Mouse (Mus musculus) bone marrow macrophage, adult 2 months (primary cell): Measurements from ENCODE around the gene B4galt4. TPM values are rescaled to one million over a fixed set of nuclear protein-coding genes. Genes with fewer than 3 reads are reported as not detected.
A peak's percentile ranks its signal among the peaks of the same experiment; 100 is the strongest.

Source experiments
- H3K27ac ChIP-seq: 2 replicates; pipeline ENCODE4 v1.5.1; 2012; ENCODE audit warnings: low read depth, low read length; ENCODE audit not compliant: insufficient read depth
- H3K4me1 ChIP-seq: 2 replicates; pipeline ENCODE4 v1.6.1; 2012; ENCODE audit warnings: low read length; ENCODE audit not compliant: control insufficient read depth, insufficient read depth
- H3K4me3 ChIP-seq: 2 replicates; pipeline ENCODE4 v1.5.1; 2012; ENCODE audit warnings: mild to moderate bottlenecking, low read length, moderate library complexity; ENCODE audit not compliant: insufficient read depth
- CTCF ChIP-seq: IDR thresholded peaks from 2 replicates; pipeline ENCODE4 v1.5.1; 2012; ENCODE audit warnings: low read depth, mild to moderate bottlenecking, low read length, moderate library complexity
- POLR2A ChIP-seq: IDR thresholded peaks from 2 replicates; pipeline ENCODE4 v1.6.1; 2012; ENCODE audit warnings: mild to moderate bottlenecking, low read depth, low read length, borderline replicate concordance
- polyA plus RNA-seq: library from polyadenylated mRNA; stranded (reverse); fragments of >200 nt; gene quantifications from 2 replicates; pipeline ENCODE4 v1.2.4, GENCODE M21; 2012; ENCODE audit not compliant: missing spikeins, insufficient read depth, insufficient read length

The B4galt4 gene
- polyA plus RNA-seq, 1 experiment: 9.8 TPM

DNA sequence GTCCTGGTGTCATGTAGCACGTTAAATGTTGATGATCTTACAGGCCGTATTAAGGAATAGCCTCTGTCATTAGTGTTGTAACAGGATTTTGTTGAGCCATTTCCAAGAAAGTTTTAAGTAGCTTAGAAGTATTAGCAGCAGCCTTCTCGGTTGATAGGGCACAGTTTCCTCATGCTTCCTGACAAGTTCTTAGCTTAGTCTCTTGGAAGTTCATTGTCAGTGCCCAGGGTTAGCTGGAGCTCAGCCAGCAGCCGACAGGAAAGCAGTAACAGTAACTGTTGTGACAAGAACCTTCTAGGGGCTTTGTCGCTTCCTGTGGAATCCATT lies 14.1 kb downstream of the B4galt4 start:
- Histone ChIP-seq H3K4me1 (peaks cover 34% of the 10 kb centered on the region), H3K27ac (no peak overlapping the region), H3K4me3 (no peak overlapping the region)
- no peak for TF ChIP-seq POLR2A
- no peak for TF ChIP-seq CTCF

DNA sequence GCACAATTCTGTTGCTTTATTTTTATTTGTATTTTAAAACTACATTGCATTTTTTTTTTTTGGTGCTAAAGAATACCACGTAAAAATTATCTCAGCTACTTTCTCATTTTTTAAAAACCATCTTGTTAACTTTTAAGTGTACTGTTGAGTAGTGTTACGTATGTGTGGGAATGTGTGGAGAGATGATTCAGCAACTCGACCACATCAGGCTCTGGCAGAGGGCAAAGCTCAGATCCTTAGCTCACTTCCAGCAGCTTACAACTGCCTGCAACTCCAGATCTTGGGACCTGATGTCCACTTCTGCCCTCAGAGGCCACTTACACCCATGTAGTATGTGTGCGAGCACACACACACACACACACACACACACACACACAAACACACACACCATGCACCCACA lies 14.5 kb downstream of the B4galt4 start:
- TF ChIP-seq POLR2A (no peak), CTCF (no peak)
- no peak overlapping the region for H3K27ac ChIP-seq
- peaks cover 38% of the 10 kb centered on the region for H3K4me1 ChIP-seq
- H3K4me3 ChIP-seq: no peak overlapping the region

DNA sequence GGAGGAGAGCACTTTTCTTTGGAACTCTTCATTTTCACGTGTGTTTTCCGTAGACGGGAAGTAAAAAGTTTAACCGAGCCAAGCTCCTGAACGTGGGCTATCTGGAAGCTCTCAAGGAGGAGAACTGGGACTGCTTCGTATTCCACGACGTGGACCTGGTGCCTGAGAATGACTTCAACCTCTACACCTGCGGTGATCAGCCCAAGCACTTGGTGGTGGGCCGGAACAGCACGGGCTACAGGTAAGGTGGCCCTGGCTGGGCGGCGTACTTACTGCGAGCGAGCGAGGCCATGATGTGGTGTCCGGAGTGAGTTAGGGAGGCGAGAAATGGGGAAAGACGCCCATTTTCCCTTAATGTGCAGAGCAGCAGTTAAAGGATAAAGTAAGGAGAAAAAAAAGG lies 15.6 kb downstream of the B4galt4 start:
- Histone ChIP-seq H3K27ac (no peak overlapping the region), H3K4me3 (no peak overlapping the region), H3K4me1 (peaks cover 49% of the 10 kb centered on the region)
- no peak for TF ChIP-seq POLR2A
- no peak for TF ChIP-seq CTCF

DNA sequence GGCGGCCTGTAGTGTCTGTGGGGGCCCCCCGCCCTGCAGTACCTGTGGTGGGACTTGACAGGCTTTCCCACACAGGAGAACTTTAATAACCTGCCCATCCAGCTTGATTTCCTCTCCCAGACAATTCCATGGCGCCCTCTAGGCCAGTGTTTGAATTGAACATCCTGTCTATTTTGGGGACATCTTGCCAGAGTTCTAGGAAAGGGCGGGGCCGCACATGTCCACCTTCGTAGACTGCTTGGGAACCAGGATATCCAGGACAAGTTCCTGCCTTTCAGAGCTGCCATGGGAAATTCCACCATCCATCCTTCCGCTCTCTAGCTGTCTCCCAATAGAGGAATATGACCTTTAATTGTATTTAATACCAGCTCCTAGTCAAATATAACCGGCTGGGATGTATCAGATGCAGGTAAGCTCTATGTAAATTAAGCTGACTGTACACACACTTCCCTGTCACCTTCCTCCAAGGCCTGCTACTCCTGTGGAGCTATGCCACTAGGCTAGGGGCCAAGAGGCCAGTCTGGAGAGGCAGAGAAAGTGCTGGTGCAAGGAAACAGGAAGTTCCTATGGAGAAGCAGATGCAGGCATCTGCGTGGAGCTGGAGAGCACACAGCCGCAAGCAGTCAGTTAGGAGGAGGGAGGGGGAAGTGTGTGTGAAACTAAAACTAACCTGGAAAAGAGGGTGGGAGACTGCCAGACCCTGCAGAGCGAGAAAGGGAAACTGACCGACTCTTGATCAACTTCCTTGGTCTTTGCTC lies 16.2 kb downstream of the B4galt4 start:
- H3K27ac ChIP-seq: peak overlapping the region; percentile 39
- H3K4me1 ChIP-seq: peaks cover 55% of the 10 kb centered on the region
- no peak overlapping the region for H3K4me3 ChIP-seq
- no peak for TF ChIP-seq POLR2A
- peak; percentile 21; the same call in 1 of the 2 replicates for TF ChIP-seq CTCF

DNA sequence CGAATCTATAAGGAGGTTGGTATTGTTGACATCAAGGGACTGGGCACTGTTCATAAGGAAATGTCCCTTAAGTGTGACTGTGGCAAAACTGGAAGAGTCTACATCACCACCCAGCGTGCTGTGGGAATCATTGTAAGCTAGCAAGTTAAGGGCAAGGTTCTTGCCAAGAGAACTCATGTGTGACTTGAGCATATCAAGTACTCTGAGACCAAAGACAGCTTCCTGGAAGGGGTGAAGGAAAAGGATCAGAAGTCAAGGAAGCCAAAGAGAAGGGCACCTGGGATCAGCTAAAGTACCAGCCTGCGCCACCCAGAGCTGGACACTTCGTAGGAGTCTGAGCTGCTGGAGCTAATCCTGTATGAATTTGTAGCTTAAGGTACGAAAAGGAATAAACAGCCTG lies 18.2 kb downstream of the B4galt4 start:
- peak overlapping the region; percentile 47; the same call in 1 of the 2 replicates for H3K27ac ChIP-seq

DNA sequence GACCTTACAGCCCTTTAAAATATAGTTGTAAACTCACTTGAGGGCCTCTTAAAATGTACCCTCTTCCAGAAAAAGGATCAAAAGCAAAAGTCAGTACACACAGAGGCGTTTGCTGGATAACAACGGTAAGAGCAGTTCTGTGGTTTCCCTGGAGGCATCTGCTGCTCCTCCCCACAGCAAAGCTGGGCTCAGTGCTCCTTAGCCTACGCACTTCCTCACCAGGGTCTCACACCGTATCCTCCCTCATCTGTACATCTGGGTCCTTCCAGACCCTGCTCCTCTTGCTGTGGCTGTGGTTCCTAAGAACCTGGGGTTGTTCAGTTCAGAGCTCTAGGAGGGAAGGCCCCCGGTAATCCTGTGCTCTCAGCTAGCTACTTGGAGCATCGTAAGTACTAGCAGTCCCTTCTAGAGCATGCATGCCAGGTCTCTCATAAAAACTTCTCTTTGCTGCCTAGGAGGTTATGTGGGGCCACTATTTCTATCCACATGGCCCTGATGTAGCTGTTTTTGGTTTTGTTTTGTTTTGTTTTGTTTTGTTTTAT lies 18.8 kb downstream of the B4galt4 start:
- peaks cover 60% of the 10 kb centered on the region for H3K4me1 ChIP-seq
- H3K27ac ChIP-seq: peak overlapping the region; percentile 47
- no peak for TF ChIP-seq CTCF

More for the DNA sequence above, 18.2 kb downstream of the B4galt4 start:
- Histone ChIP-seq H3K4me1 (peaks cover 62% of the 10 kb centered on the region), H3K4me3 (no peak overlapping the region)
- TF ChIP-seq CTCF: no peak

DNA sequence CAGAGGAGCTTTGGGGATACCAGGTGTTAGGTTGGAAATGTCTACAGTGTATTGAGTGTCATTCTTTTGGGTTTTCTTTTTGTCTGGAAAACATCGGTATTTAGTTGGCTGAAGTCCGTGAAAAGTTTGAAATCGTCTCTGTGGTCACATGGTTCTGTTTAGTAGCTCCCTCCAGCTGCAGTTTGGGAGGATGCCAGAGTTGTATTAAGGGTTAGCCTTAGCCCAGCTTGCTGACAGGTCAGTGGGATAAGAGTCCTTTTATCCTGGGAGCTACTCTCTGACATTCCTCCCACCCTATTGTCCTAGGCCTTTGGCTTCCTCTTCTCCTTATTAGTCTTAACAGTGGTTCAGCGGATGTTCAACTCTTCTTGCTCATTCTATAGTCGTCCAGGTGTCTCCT lies 19.9 kb downstream of the B4galt4 start:
- Histone ChIP-seq H3K27ac (no peak overlapping the region), H3K4me3 (no peak overlapping the region), H3K4me1 (peaks cover 54% of the 10 kb centered on the region)
- TF ChIP-seq CTCF (no peak), POLR2A (no peak)

More for the DNA sequence above, 18.8 kb downstream of the B4galt4 start:
- H3K4me3 ChIP-seq: no peak overlapping the region

DNA sequence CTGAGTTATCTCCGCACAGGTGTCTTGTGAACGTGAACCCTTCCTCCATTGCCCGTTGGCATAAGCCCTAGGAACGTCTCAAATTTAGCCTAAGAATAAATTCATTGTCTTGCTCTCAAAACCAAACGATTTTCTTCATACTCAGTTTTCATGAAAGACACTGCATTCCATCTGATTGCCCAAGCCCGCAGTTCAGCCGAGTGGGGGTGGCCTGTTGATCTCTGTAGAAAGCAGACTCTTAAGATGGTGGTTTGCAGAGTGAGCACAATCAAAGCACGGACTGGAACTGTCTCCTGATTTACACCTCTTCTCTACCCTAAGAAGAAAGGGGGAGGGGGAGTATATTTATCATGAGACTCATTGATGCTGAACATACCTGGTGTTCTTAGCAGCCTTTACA lies 20.3 kb downstream of the B4galt4 start:
- Histone ChIP-seq H3K27ac (no peak overlapping the region), H3K4me3 (no peak overlapping the region), H3K4me1 (peaks cover 54% of the 10 kb centered on the region)
- TF ChIP-seq POLR2A (no peak), CTCF (no peak)

DNA sequence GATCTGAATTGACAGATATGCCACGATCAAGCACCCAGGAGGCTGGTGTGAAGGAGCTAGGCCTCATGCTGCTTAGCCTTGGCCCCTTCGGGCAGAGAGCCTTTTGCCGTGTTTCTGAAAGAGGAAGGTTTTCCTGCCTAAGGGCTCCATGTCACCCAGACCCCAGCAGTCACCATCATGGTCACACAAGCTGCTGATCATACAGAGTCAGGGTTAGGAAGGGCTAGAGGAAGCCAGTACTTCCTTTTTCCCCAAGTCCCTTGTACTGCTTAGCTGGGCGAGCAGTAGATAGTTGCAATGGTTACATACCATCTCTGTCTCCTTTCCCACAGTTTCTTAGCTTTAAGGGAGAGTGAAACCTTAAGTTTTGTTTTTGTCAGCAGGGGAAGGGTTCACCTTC lies 21.4 kb downstream of the B4galt4 start:
- H3K4me1 ChIP-seq: peaks cover 46% of the 10 kb centered on the region
- no peak for TF ChIP-seq POLR2A
- no peak for TF ChIP-seq CTCF
- H3K4me3 ChIP-seq: no peak overlapping the region
- peak overlapping the region; percentile 93 for H3K27ac ChIP-seq

DNA sequence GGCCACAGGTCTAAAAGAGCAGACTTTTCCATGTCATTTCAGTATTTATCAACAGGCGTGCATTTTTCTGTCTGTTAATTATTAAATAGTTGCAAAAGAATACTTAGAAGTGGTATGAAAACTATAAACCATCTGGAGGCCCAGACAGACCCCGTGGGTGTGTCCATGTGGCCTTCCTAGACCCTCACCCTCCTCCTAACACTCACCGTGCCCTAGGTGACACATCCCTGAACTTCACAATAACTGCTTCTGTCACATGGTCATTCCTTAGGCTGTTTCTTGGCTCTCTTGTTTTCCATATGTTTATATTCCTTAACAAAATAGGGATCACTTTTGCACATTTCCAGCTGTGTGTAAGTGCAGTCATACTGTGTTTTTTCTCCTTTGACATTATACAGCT lies 24.6 kb downstream of the B4galt4 start:
- H3K4me1 ChIP-seq: peaks cover 35% of the 10 kb centered on the region
- no peak overlapping the region for H3K4me3 ChIP-seq
- no peak for TF ChIP-seq CTCF
- TF ChIP-seq POLR2A: no peak
- no peak overlapping the region for H3K27ac ChIP-seq
